Mouse (Mus musculus) megakaryocyte, embryonic 14.5 days (primary cell): ENCODE measurements around the gene Ube2s.

Experiments used
- FLI1 ChIP-seq: IDR thresholded peaks from 2 replicates; pipeline ENCODE4 v1.6.1; 2012; ENCODE audit warnings: low read length, inconsistent platforms, mixed read lengths
- GATA1 ChIP-seq: IDR thresholded peaks from 3 replicates; pipeline ENCODE4 v1.6.1; 2012; ENCODE audit warnings: mixed read lengths, low read length, inconsistent platforms, borderline replicate concordance

DNA sequence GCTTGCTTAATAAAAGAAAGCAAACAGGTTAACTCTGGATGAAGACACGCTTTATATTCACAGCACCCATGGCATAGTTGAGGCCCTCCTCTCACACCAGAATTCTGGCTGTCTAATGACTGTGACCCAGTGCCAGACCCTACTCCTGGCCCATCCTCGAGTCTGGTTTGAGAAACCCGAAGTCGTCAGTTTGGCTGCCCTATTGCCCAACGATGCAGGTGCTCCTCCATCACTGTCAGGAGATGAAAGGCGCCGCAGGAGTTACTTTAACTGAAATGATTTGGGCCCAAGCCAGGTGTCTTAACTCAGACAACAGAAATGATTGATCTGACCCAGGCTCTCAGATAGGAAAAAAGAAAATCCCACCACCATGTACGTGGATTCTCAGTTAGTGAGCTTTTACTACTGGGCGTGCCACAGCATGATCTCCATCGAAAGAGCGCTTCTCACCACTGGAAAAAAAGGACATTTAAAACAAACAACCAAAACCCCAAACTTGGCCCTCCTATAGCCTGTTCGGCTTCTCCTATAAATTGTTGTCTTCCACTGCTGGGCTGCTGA, 47.1 kb upstream of the Ube2s start:
- no peak for TF ChIP-seq GATA1
- no peak for TF ChIP-seq FLI1
